Mouse (Mus musculus) hindbrain, embryonic 10.5 days (tissue): ENCODE results near the gene Hoxb7. TPM values are rescaled to one million over a fixed set of nuclear protein-coding genes. Genes with fewer than 3 reads are reported as not detected.
A peak's percentile ranks its signal among the peaks of the same experiment; 100 is the strongest.

Source experiments
- DNase-seq: peaks from one replicate; pipeline ENCODE4 v3.0.0-alpha.2; 2017; ENCODE audit warnings: low spot score
- H3K27ac ChIP-seq: fragments of 300-500 bp; sonication (generic); 2 replicates; pipeline ENCODE4 v1.5.1; 2016; ENCODE audit warnings: mild to moderate bottlenecking, moderate library complexity
- H3K27me3 ChIP-seq: fragments of 300-500 bp; sonication (generic); 2 replicates; pipeline ENCODE4 v1.6.1; 2016; ENCODE audit warnings: mild to moderate bottlenecking; ENCODE audit not compliant: poor library complexity, insufficient read depth, severe bottlenecking
- H3K36me3 ChIP-seq: fragments of 300-500 bp; sonication (generic); 2 replicates; pipeline ENCODE4 v1.6.1; 2016; ENCODE audit warnings: mild to moderate bottlenecking, moderate library complexity
- H3K4me1 ChIP-seq: fragments of 300-500 bp; sonication (generic); replicated peaks from 2 replicates; pipeline ENCODE4 v1.6.1; 2016; ENCODE audit warnings: mild to moderate bottlenecking
- H3K4me3 ChIP-seq: fragments of 300-500 bp; sonication (generic); 2 replicates; pipeline ENCODE4 v1.5.1; 2016; ENCODE audit warnings: mild to moderate bottlenecking, moderate library complexity
- H3K9me3 ChIP-seq: fragments of 300-500 bp; sonication (generic); 2 replicates; pipeline ENCODE4 v1.6.1; 2016; ENCODE audit warnings: mild to moderate bottlenecking, moderate library complexity
- WGBS: fragments of 180-500 bp; shearing (Covaris S2); methylation state at CpG from one replicate; pipeline ENCODE4 v1.1.7; 2016; 5-methylcytosine and 5-hydroxymethylcytosine counted together
- polyA plus RNA-seq: library from polyadenylated mRNA; unstranded; fragments of >200 nt; fragmentation: Nextera tagmentation; extraction: Ambion mirVana; gene quantifications from 2 replicates; pipeline ENCODE4 v1.2.1, GENCODE M21; 2016

Hoxb7 gene
- polyA plus RNA-seq, 1 experiment from 2014 or later = not detected

DNA sequence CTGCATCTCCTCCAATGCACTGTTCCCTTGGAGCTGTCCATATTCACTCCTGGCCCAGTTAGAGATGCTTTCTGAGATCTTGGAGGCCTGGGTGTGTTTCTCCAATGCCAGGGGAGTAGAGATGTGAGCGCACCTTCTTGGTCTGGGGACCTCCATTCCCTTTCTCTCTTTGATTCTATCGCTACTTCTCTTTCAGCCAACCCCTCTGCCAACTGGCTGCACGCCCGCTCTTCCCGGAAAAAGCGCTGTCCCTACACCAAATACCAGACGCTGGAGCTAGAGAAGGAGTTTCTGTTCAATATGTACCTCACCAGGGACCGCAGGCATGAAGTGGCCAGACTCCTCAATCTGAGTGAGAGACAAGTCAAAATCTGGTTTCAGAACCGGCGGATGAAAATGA lies 12.0 kb upstream of the Hoxb7 start:
- Histone ChIP-seq H3K27ac (no peak overlapping the region), H3K9me3 (no peaks in the 10 kb centered on the region), H3K4me3 (no peak overlapping the region), H3K4me1 (peaks cover 14% of the 10 kb centered on the region), H3K27me3 (peaks cover 100% of the 10 kb centered on the region), H3K36me3 (no peaks in the 10 kb centered on the region)
- WGBS = 4% methylated on average over 10 of the region's 10 CpGs
- no peak for DNase-seq

DNA sequence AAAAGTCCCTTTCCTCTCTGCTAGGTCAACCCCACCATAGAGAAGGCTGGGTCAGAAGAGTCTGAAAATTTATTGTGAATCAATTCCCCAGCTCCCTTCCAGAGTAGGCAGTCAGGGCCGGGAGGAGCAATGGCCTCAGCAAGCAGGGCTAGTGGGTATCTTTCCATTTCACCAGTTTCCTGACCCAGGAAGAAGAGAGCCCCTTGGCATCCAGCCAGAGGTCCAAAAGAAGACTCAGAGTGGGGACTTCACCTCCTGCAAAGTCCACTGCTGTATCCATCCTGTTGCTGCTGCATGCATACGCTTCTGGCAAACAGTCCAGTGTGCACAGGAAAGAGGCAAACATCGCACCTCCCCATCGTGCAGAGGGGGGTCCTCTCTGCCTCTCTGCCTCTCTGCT lies 10.5 kb upstream of the Hoxb7 start:
- no peak overlapping the region for H3K4me3 ChIP-seq
- H3K4me1 ChIP-seq = peaks cover 14% of the 10 kb centered on the region
- H3K36me3 ChIP-seq = no peaks in the 10 kb centered on the region
- no peak for DNase-seq
- no peaks in the 10 kb centered on the region for H3K9me3 ChIP-seq
- no peak overlapping the region for H3K27ac ChIP-seq
- H3K27me3 ChIP-seq = peaks cover 100% of the 10 kb centered on the region
- 6% methylated on average over 4 of the region's 4 CpGs for WGBS

DNA sequence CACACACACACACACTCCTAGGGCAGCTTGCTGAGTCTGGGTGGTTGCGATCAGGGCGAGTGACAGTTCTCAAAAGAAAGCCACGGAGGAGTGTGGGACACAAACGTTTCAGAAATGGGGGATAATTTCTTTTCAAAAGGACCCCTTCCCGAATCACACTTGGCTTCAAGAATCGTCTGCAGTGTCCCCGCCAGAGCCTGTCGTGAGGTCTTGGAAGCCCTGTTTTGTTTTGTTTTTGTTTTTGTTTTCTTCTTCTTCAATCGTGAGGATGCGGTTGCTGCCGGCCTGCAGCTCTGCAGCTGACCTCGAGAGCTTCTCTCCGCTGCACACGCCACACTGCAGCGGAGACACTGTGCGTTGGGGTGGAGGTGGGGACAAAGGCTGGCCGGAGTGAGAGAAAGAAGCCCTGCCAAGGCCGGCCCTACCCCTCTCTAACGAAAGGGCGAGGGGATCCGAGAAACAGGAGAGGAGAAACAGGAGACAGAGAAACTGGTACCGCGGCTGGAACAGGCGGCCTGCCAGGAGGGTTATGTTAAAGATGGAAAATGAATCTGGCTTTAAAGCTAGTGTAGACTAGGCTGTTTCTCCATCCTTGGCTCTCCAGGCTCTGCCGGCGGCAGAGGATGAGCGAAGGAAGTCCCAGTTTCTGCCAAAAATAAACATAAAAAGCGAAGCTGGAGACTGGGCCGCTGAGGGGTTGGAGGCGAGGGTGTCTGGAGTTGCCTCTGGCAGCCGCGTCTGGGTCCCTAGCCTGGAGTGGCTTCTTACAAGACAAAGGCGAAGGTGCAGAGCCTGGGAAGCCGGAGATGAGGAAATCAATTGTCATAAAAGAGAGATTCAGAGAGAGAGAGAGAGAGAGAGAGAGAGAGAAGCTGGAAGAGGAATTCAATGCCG lies 9.0 kb upstream of the Hoxb7 start:
- Histone ChIP-seq H3K27ac (no peak overlapping the region), H3K27me3 (peaks cover 100% of the 10 kb centered on the region), H3K4me1 (peaks cover 1% of the 10 kb centered on the region), H3K4me3 (no peak overlapping the region), H3K36me3 (no peaks in the 10 kb centered on the region), H3K9me3 (no peaks in the 10 kb centered on the region)
- no peak for DNase-seq
- under 1% methylated on average over 35 of the region's 35 CpGs for WGBS

DNA sequence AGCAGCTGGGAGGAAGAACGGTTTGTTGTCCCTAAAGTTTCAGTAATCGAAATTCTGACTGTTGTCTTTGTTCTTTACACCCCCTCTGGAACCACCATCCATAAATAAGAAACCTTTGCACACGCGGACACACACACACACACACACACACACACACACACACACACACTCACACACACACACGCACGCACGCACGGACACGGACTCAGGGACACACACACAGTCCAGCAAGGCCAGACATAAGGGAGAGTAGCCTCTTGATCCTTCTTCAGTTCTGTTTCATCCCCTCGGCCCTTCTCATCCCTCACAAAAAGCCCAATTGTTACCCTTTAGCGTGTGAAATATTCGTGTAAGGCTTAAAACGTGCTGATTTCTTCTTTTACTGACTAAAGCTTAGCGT lies 8.1 kb upstream of the Hoxb7 start:
- Histone ChIP-seq H3K9me3 (no peaks in the 10 kb centered on the region), H3K4me3 (no peak overlapping the region), H3K27me3 (peaks cover 100% of the 10 kb centered on the region), H3K36me3 (no peaks in the 10 kb centered on the region), H3K4me1 (peaks cover 5% of the 10 kb centered on the region; the same call in 1 of the 2 replicates), H3K27ac (no peak overlapping the region)
- no peak for DNase-seq
- 19% methylated on average over 14 of the region's 14 CpGs for WGBS

DNA sequence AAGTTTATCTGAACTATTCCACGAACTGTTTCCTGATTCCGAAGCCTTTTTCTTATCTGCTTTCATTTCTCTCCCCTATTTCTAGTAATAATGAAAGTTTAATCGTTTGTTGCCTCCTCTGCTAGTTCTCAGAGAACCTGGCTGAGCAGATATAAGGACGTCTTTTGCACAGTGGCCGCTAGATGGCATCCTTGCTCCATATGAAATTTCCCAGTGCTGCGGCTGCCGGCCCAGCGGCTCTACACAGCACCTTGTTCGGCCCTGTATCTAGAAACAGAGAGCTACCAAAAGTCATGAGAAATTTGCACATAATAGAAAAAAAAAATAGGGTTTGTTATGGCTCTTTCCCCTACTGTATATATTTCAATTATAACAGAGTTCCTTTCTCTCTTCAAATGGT lies 7.7 kb upstream of the Hoxb7 start:
- Histone ChIP-seq H3K4me1 (peaks cover 5% of the 10 kb centered on the region), H3K36me3 (no peaks in the 10 kb centered on the region), H3K9me3 (no peaks in the 10 kb centered on the region), H3K4me3 (no peak overlapping the region), H3K27me3 (peaks cover 100% of the 10 kb centered on the region), H3K27ac (no peak overlapping the region)
- DNase-seq = peak; percentile 84
- WGBS = under 1% methylated on average over 9 of the region's 9 CpGs

DNA sequence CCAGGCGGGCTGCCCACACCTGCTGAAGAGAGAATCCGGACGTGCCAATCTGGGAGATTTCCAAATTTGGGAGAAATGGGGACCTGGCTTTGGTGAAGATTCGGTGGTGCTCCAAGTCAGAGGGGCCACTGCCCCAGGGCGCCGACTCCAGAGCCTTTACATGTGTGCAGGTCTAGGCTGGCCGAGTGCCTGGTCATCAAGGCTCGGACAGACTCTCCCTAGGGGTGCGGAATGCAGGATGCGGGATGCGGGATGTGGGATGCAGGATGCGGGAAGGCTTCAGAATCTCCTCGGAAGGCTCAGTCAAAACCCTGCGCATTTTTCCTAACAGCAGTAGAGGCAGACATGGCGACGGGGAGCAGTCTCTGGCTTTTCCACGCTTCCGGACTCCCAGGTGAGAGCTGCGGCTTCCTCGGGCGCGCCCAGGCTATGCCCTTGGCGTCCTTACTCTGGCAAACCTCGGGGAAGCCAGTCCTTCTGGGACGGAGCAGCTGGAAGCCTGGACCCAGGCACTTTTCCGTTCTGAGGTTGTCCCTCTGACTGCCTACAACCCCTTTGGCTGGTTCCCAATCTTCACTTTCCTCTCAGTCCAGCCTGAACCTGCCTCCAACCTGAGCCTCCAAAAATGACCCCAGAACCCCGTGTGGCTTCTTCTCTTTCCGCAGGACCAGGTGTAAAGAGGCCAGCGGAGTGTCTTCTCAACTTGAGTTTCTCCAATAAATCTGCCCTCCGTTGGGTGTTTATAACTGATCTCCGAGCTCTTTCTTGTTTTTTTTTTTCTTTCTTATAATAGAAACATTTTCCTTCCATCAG lies 6.8 kb upstream of the Hoxb7 start:
- Histone ChIP-seq H3K4me1 (peaks cover 13% of the 10 kb centered on the region), H3K9me3 (no peaks in the 10 kb centered on the region), H3K27me3 (peaks cover 100% of the 10 kb centered on the region), H3K36me3 (no peaks in the 10 kb centered on the region), H3K4me3 (no peak overlapping the region), H3K27ac (no peak overlapping the region)
- no peak for DNase-seq
- 3% methylated on average over 31 of the region's 31 CpGs for WGBS

DNA sequence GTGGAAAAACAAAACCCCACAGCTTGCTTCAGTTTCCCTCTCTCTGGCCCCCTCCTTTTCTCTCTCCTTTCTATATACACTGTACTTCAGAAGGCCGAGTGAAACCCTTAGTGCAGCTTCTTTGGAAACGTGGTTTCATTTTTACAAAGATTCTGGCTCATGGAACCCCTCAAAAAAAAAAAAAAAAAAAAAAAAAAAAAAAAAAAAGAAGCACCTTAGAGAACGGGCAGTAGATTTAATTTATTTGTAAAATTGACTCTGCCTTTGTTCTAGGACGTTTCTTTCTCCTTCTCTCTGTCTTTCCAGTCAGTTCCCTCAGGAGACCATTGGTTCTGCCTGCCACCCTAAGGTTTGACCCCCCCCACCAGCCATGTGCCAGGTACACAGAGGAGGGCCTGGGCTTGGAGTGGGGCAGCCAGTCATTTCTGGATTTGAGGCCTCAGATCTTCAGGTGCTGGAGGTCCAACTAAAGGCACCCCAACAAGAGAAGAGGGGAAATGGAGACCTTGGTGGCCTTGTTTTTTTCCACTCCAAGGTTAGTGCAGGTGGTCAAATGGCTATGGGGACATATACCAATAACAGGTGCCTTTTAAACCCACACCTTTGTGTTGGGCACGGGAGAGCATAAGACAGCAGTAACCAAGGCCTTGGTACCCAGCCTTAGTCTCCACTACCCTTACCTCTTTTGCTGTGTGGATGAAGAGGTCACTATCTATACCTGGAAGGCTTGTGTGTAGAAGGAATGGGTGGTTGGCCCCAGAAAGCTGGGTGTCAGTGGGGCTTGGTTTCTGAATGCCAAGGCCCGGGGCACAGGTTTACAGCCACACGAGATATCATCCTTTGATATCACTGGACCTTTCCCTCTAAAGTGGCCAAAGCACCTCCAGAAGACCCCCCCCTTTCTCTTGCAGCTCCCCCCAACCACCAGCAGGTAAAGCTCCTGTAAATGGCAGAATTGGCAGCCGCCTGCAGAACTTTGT lies 5.7 kb upstream of the Hoxb7 start:
- peaks cover 100% of the 10 kb centered on the region for H3K27me3 ChIP-seq
- H3K4me1 ChIP-seq = peaks cover 21% of the 10 kb centered on the region
- 7% methylated on average over 8 of the region's 8 CpGs for WGBS
- no peaks in the 10 kb centered on the region for H3K9me3 ChIP-seq
- H3K36me3 ChIP-seq = no peaks in the 10 kb centered on the region
- DNase-seq = no peak
- H3K27ac ChIP-seq = no peak overlapping the region
- H3K4me3 ChIP-seq = no peak overlapping the region

DNA sequence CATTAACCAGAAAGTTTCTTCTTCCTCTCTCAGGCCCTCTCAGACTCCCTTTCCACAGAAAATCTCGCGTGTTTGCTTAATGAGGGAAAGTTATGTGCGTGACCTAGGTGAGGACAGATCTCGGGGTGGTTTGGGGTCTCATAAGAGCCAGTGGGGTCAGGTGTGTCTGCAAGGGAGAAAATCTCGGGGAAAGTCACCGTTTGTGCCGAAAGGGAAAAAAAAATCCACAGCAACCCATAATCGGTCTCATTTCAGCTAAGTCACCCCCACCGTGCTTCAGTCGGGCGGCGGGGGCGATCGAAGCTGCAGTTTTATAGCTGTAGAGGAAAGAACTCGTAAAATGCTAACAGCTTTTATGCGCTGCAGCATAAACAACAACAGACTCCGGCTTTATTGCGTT lies 5.0 kb upstream of the Hoxb7 start:
- Histone ChIP-seq H3K9me3 (no peaks in the 10 kb centered on the region), H3K4me3 (no peak overlapping the region), H3K4me1 (peaks cover 21% of the 10 kb centered on the region), H3K27ac (no peak overlapping the region), H3K36me3 (no peaks in the 10 kb centered on the region), H3K27me3 (peaks cover 100% of the 10 kb centered on the region)
- WGBS = 4% methylated on average over 18 of the region's 18 CpGs
- DNase-seq = no peak

DNA sequence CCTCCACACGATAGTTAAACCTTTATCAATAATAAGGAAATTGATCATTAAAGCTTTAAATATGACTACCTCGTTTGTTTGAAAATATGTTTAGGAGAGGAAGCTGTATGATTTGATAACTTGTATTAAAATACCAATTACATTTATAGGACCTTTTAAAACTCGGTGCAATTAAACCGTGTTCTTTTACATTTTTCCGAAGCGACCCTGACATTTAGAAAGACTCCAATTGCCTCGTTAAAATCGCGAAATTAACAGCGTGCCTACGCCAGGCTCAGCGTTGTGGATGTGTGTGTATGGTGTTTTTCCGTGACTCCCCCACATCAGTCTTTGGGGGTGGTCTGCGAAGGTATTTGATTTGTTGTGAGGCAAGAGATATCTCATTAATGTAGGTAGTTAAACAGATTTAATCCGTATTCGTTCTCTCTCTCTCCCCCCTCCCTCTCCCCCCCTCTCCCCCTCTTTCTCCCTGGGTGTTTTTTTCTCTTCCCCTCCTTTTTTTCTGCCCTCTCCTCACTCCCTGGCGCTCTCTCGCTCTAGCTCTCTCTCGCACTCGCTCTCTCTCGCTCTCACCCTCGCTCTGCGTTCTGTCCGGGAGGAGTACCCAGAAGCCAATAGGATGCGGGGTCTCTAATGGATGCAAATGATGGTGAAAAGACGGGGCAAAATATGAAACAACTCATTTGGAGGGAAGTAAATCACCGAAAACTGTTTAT lies 4.4 kb upstream of the Hoxb7 start, which contains the start of gene Hoxb8:
Gene Hoxb8, plus strand, starts transcription at position 51 of the 716 bp plus-strand sequence.
- no peak for DNase-seq
- Histone ChIP-seq H3K9me3 (no peaks in the 10 kb centered on the region), H3K4me1 (peaks cover 26% of the 10 kb centered on the region), H3K27ac (no peak within 1 kb of the TSS), H3K36me3 (no peaks in the 10 kb centered on the region), H3K27me3 (peaks cover 100% of the 10 kb centered on the region), H3K4me3 (no peak within 1 kb of the TSS)
- 1% methylated on average over 27 of the region's 27 CpGs for WGBS

DNA sequence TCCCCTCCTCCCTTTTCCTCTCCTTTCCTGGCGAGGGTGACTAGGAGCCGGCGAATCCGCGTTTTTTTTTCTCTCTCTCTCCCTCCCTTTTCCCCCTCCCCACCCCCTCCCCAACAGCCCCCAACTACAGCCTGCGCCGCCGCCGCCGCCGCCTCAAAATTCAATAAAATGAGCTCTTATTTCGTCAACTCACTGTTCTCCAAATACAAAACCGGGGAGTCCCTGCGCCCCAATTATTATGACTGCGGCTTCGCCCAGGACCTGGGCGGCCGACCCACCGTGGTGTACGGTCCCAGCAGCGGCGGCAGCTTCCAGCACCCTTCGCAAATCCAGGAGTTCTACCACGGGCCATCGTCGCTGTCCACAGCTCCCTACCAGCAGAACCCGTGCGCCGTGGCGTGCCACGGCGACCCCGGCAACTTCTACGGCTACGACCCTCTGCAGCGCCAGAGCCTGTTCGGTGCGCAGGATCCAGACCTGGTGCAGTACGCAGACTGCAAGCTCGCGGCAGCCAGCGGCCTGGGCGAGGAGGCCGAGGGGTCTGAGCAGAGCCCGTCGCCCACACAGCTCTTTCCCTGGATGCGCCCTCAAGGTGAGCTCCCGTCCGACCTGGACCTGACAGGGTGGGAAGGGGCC lies 3.5 kb upstream of the Hoxb7 start:
- no peak overlapping the region for H3K27ac ChIP-seq
- H3K9me3 ChIP-seq = no peaks in the 10 kb centered on the region
- DNase-seq = peak; percentile 73
- H3K4me1 ChIP-seq = peaks cover 27% of the 10 kb centered on the region
- under 1% methylated on average over 49 of the region's 49 CpGs for WGBS
- no peaks in the 10 kb centered on the region for H3K36me3 ChIP-seq
- peaks cover 100% of the 10 kb centered on the region for H3K27me3 ChIP-seq
- no peak overlapping the region; the same call in 1 of the 2 replicates for H3K4me3 ChIP-seq

DNA sequence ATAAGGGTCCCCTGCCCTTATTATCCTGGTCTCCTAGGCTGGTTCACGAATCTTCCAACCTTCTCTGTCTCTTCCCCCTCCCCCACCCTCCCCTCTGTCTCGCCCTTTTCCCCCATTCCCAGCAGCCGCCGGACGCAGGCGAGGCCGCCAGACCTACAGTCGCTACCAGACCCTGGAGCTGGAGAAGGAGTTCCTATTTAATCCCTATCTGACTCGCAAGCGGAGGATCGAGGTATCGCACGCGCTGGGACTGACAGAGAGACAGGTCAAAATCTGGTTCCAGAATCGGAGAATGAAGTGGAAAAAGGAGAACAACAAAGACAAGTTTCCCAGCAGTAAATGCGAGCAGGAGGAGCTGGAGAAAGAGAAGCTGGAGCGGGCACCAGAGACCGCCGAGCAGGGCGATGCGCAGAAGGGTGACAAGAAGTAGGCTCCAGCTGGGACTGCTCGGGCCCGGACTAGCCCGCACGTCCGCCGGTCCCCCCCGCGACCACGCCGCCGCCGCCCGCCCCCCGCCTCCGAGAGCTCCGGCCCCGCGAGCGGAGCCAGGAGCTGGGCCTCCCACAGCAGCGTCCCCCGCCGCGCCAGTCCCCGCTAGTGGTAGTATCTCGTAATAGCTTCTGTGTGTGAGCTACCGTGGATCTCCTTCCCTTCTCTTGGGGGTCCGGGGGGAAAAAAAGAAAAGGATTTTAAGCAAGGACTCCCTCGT lies 2.2 kb upstream of the Hoxb7 start:
- Histone ChIP-seq H3K27me3 (peaks cover 100% of the 10 kb centered on the region), H3K4me3 (peak overlapping the region; percentile 40), H3K36me3 (no peaks in the 10 kb centered on the region), H3K9me3 (no peaks in the 10 kb centered on the region), H3K4me1 (peaks cover 27% of the 10 kb centered on the region), H3K27ac (no peak overlapping the region)
- under 1% methylated on average over 49 of the region's 49 CpGs for WGBS
- DNase-seq = peak; percentile 68
